Mouse (Mus musculus): Measurements from ENCODE around the gene Tcf7l1. TPM values are rescaled to one million over a fixed set of nuclear protein-coding genes. Genes with fewer than 3 reads are reported as not detected.

Gene Tcf7l1
- polyA plus RNA-seq, 1 experiment from 2014 or later: 7.0 TPM

- no peak overlapping the region for H3K4me2 ChIP-seq
- H3K9me3 ChIP-seq (replicated peaks): no peaks in the 10 kb centered on the region
- H3K27ac ChIP-seq (replicated peaks): 0 out of 2 replicates have a peak overlapping the region, but pooled peaks have one; percentile 1
- no peaks in the 10 kb centered on the region for H3K36me3 ChIP-seq
- ATAC-seq (ENCODE audit: low FRiP score): no peak
- no peak overlapping the region for H3K9ac ChIP-seq (replicated peaks)
- H3K27me3 ChIP-seq (replicated peaks): no peaks in the 10 kb centered on the region
- 79% methylated on average over 7 of the region's 7 CpGs for WGBS
- peaks cover 28% of the 10 kb centered on the region for H3K4me1 ChIP-seq
- no peak overlapping the region for H3K4me3 ChIP-seq (replicated peaks)
These were observed 135.6 kb downstream of the Tcf7l1 start for GRCm38 (mm10) chr6:72653419-72653818.

GRCm38 (mm10) chr6:72650338-72650851 lies 138.7 kb downstream of the Tcf7l1 start:
- ATAC-seq (ENCODE audit: low FRiP score): no peak
- Histone ChIP-seq H3K9me3 (replicated peaks) (no peaks in the 10 kb centered on the region), H3K36me3 (no peaks in the 10 kb centered on the region), H3K4me1 (peaks cover 24% of the 10 kb centered on the region), H3K9ac (replicated peaks) (no peak overlapping the region), H3K27ac (replicated peaks) (no peak overlapping the region), H3K4me2 (no peak overlapping the region), H3K27me3 (replicated peaks) (no peaks in the 10 kb centered on the region), H3K4me3 (replicated peaks) (no peak overlapping the region)
- WGBS: 69% methylated on average over 10 of the region's 10 CpGs

GRCm38 (mm10) chr6:72648002-72648595 lies 141.0 kb downstream of the Tcf7l1 start:
- Histone ChIP-seq H3K9me3 (replicated peaks) (no peaks in the 10 kb centered on the region), H3K4me2 (no peak overlapping the region), H3K27me3 (replicated peaks) (no peaks in the 10 kb centered on the region), H3K4me3 (replicated peaks) (no peak overlapping the region), H3K4me1 (peaks cover 13% of the 10 kb centered on the region; the same call in 1 of the 2 replicates), H3K36me3 (no peaks in the 10 kb centered on the region), H3K9ac (replicated peaks) (no peak overlapping the region), H3K27ac (replicated peaks) (no peak overlapping the region)
- no peak for ATAC-seq (ENCODE audit: low FRiP score)
- WGBS: 62% methylated on average over 12 of the region's 12 CpGs

GRCm38 (mm10) chr6:72647383-72647820 lies 141.7 kb downstream of the Tcf7l1 start:
- Histone ChIP-seq H3K4me3 (replicated peaks) (no peak overlapping the region), H3K36me3 (no peaks in the 10 kb centered on the region), H3K9me3 (replicated peaks) (no peaks in the 10 kb centered on the region), H3K27me3 (replicated peaks) (no peaks in the 10 kb centered on the region), H3K27ac (replicated peaks) (no peak overlapping the region), H3K9ac (replicated peaks) (no peak overlapping the region), H3K4me1 (peaks cover 13% of the 10 kb centered on the region; the same call in 1 of the 2 replicates), H3K4me2 (no peak overlapping the region)
- peak; percentile 74 for ATAC-seq (ENCODE audit: low FRiP score)
- 59% methylated on average over 10 of the region's 10 CpGs for whole genome bisulfite sequencing

GRCm38 (mm10) chr6:72645364-72645763 lies 143.7 kb downstream of the Tcf7l1 start:
- Histone ChIP-seq H3K9me3 (replicated peaks) (no peaks in the 10 kb centered on the region), H3K27me3 (replicated peaks) (no peaks in the 10 kb centered on the region), H3K4me2 (no peak overlapping the region), H3K4me3 (replicated peaks) (no peak overlapping the region), H3K4me1 (peaks cover 8% of the 10 kb centered on the region; the same call in 1 of the 2 replicates), H3K9ac (replicated peaks) (no peak overlapping the region), H3K36me3 (no peaks in the 10 kb centered on the region), H3K27ac (replicated peaks) (no peak overlapping the region)
- 59% methylated on average over 7 of the region's 7 CpGs for WGBS
- 0 out of 2 replicates have a peak, but pooled peaks have one; percentile 22 for ATAC-seq (ENCODE audit: low FRiP score)

GRCm38 (mm10) chr6:72644576-72644975 lies 144.5 kb downstream of the Tcf7l1 start:
- H3K27me3 ChIP-seq (replicated peaks): no peaks in the 10 kb centered on the region
- no peaks in the 10 kb centered on the region for H3K9me3 ChIP-seq (replicated peaks)
- ATAC-seq (ENCODE audit: low FRiP score): no peak
- no peak overlapping the region for H3K9ac ChIP-seq (replicated peaks)
- no peak overlapping the region for H3K4me3 ChIP-seq (replicated peaks)
- H3K36me3 ChIP-seq: no peaks in the 10 kb centered on the region
- WGBS: 84% methylated on average over 4 of the region's 4 CpGs
- H3K4me2 ChIP-seq: no peak overlapping the region
- H3K27ac ChIP-seq (replicated peaks): no peak overlapping the region
- H3K4me1 ChIP-seq: peaks cover 6% of the 10 kb centered on the region; the same call in 1 of the 2 replicates

- Histone ChIP-seq H3K27ac (replicated peaks) (no peak overlapping the region), H3K4me3 (replicated peaks) (no peak overlapping the region), H3K9ac (replicated peaks) (no peak overlapping the region), H3K36me3 (no peaks in the 10 kb centered on the region), H3K9me3 (replicated peaks) (no peaks in the 10 kb centered on the region), H3K4me2 (no peak overlapping the region), H3K4me1 (no peaks in the 10 kb centered on the region), H3K27me3 (replicated peaks) (no peaks in the 10 kb centered on the region)
- no peak for ATAC-seq (ENCODE audit: low FRiP score)
- WGBS: 81% methylated on average over 18 of the region's 18 CpGs
These were observed 147.7 kb downstream of the Tcf7l1 start for GRCm38 (mm10) chr6:72641218-72641954.

GRCm38 (mm10) chr6:72636940-72637339 lies 152.1 kb downstream of the Tcf7l1 start:
- Histone ChIP-seq H3K4me1 (no peaks in the 10 kb centered on the region), H3K27ac (replicated peaks) (no peak overlapping the region), H3K36me3 (no peaks in the 10 kb centered on the region), H3K9me3 (replicated peaks) (no peaks in the 10 kb centered on the region), H3K4me3 (replicated peaks) (no peak overlapping the region), H3K9ac (replicated peaks) (no peak overlapping the region), H3K4me2 (no peak overlapping the region), H3K27me3 (replicated peaks) (no peaks in the 10 kb centered on the region)
- WGBS: 84% methylated on average over 3 of the region's 3 CpGs
- no peak for ATAC-seq (ENCODE audit: low FRiP score)

GRCm38 (mm10) chr6:72635760-72636431 lies 153.2 kb downstream of the Tcf7l1 start:
- 46% methylated on average over 12 of the region's 12 CpGs for WGBS
- peak; percentile 70 for ATAC-seq (ENCODE audit: low FRiP score)
- Histone ChIP-seq H3K9ac (replicated peaks) (no peak overlapping the region), H3K36me3 (no peaks in the 10 kb centered on the region), H3K4me1 (no peaks in the 10 kb centered on the region), H3K4me2 (no peak overlapping the region), H3K27me3 (replicated peaks) (no peaks in the 10 kb centered on the region), H3K4me3 (replicated peaks) (no peak overlapping the region), H3K9me3 (replicated peaks) (no peaks in the 10 kb centered on the region), H3K27ac (replicated peaks) (no peak overlapping the region)

- Histone ChIP-seq H3K27ac (replicated peaks) (no peak overlapping the region), H3K27me3 (replicated peaks) (no peaks in the 10 kb centered on the region), H3K4me2 (no peak overlapping the region), H3K9ac (replicated peaks) (no peak overlapping the region), H3K4me3 (replicated peaks) (no peak overlapping the region), H3K36me3 (no peaks in the 10 kb centered on the region), H3K9me3 (replicated peaks) (no peaks in the 10 kb centered on the region), H3K4me1 (no peaks in the 10 kb centered on the region)
- no peak for ATAC-seq (ENCODE audit: low FRiP score)
- 79% methylated on average over 10 of the region's 10 CpGs for WGBS
These were observed 154.7 kb downstream of the Tcf7l1 start for GRCm38 (mm10) chr6:72634311-72634710.

- H3K4me3 ChIP-seq (replicated peaks): no peak overlapping the region
- H3K4me1 ChIP-seq: no peaks in the 10 kb centered on the region
- no peak for ATAC-seq (ENCODE audit: low FRiP score)
- H3K4me2 ChIP-seq: no peak overlapping the region
- no peak overlapping the region for H3K9ac ChIP-seq (replicated peaks)
- H3K27me3 ChIP-seq (replicated peaks): no peaks in the 10 kb centered on the region
- no peak overlapping the region for H3K27ac ChIP-seq (replicated peaks)
- H3K9me3 ChIP-seq (replicated peaks): no peaks in the 10 kb centered on the region
- no peaks in the 10 kb centered on the region for H3K36me3 ChIP-seq
- 72% methylated on average over 6 of the region's 6 CpGs for whole genome bisulfite sequencing
These were observed 157.4 kb downstream of the Tcf7l1 start for GRCm38 (mm10) chr6:72631700-72632099.
